Mouse (Mus musculus) ES-E14 (cell line): Measurements from ENCODE around the gene Col3a1.
A peak's percentile ranks its signal among the peaks of the same experiment; 100 is the strongest.

Experiments
- CHD2 ChIP-seq: IDR thresholded peaks from 2 replicates; pipeline ENCODE4 v1.6.1; 2014; ENCODE audit warnings: mild to moderate bottlenecking, low read depth, low read length, inconsistent platforms
- ZC3H11A ChIP-seq: IDR thresholded peaks from 2 replicates; pipeline ENCODE4 v1.6.1; 2012; ENCODE audit warnings: low read depth, mild to moderate bottlenecking, inconsistent platforms, low read length, borderline replicate concordance
- ZNF384 ChIP-seq: IDR thresholded peaks from 2 replicates; pipeline ENCODE4 v1.6.1; 2012; ENCODE audit warnings: low read depth, low read length, inconsistent platforms

DNA sequence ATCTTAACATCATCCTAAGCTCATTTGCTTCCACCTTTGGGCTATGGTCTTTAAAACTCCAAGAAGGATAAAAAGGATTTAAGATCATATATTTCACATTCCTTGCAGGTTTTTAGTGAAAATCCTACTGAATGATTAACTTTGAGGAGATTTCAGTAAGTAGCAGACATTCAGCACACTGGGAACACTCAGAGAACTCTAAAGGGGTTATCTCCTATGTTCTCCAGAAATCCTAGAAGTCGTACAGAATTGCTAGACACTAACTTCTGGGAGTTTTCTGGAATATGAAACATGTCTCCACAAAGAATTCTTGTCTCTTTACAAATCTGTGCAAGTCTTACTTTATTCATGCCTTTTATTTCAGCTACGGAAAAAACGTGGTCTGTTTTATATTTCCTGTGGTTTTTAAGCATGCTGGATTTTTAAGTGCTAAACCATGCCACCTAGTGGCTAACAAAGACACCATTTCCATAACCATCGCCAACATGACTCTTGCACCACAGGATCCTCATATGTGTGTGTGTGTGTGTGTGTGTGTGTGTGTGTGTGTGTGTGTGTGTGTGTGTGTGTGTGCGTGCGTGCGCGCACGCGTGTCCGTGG, 2.5 kb downstream of the Col3a1 start:
- TF ChIP-seq ZC3H11A = peak; percentile 49; the same call in 1 of the 2 replicates
- TF ChIP-seq CHD2 = no peak
- TF ChIP-seq ZNF384 = no peak
